Mouse (Mus musculus) ovary, adult 10 weeks (tissue): ENCODE results near the gene Clec2l. TPM values are rescaled to one million over a fixed set of nuclear protein-coding genes. Genes with fewer than 3 reads are reported as not detected.

ENCODE experiments used
- polyA plus RNA-seq: library from polyadenylated mRNA; stranded (reverse); fragments of 350-450 nt; fragmentation: Illumina TruSeq; extraction: RNeasy Lipid Tissue Mini Kit (QIAGEN cat#74804); gene quantifications from one replicate; pipeline ENCODE4 v1.2.3, GENCODE M21; 2014

The Clec2l gene
- not detected for polyA plus RNA-seq

GRCm38 (mm10) chr6:38662714-38663615 lies at the start of gene Clec2l:
Clec2l (plus strand) TSS chr6:38663069.

GRCm38 (mm10) chr6:38636852-38637618 lies 25.8 kb upstream of the Clec2l start, which contains the start of gene Klrg2:
Klrg2 (minus strand) TSS chr6:38637242.

Other genes starting within 250 kb of the Clec2l start
- gene Ubn2, start 229.1 kb upstream of the Clec2l start, polyA plus RNA-seq, result 78.4 TPM
- 2.8 TPM for gene Fmc1, start 129.6 kb upstream of the Clec2l start, polyA plus RNA-seq
- gene Luc7l2, start 111.7 kb upstream of the Clec2l start, polyA plus RNA-seq, result 388 TPM
- gene Klrg2, start 25.8 kb upstream of the Clec2l start, polyA plus RNA-seq, result not detected
- gene Tbxas1, start 212.3 kb downstream of the Clec2l start, polyA plus RNA-seq, result 1.0 TPM
- gene Hipk2, start 213.1 kb downstream of the Clec2l start, polyA plus RNA-seq, result 57.7 TPM